Mouse (Mus musculus) gastrocnemius, postnatal 10 days (tissue): ENCODE data around the gene Acvr1b. TPM values are rescaled to one million over a fixed set of nuclear protein-coding genes. Genes with fewer than 3 reads are reported as not detected.

Source experiments
- DNase-seq: peaks from one replicate; pipeline ENCODE4 v3.0.0; 2021; ENCODE audit warnings: mixed read lengths
- total RNA-seq, 2 experiments: library from RNA; stranded (reverse); gene quantifications; 2 replicates each; pipeline ENCODE4 v1.2.3; 2021

The Acvr1b gene
- total RNA-seq, 2 experiments from 2014 or later: 21.7 to 22.4 TPM

- DNase-seq: no peak
Measured at GRCm38 (mm10) chr15:101146100-101146965, 27.5 kb upstream of the Acvr1b start.

- DNase-seq: no peak
Measured at GRCm38 (mm10) chr15:101147115-101147909, 26.6 kb upstream of the Acvr1b start.

DNA sequence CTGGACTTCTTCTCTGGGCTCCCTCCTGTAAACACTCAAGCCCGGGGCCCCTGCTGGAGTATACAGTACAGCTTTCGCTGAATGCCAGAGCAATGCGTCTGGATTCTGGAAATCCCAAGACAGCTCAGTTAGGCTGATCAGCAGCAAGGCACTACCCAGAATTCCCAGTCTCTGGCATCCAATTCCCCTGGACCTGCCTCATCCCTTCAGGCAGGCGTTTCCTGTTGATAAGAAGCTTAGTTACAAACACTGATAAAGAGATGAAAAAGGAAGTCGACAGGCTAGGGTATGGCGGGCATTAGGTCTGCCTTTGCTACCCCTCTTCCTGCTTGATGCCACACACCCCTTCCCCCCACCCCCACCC lies 26.0 kb upstream of the Acvr1b start:
- DNase-seq: no peak

- no peak for DNase-seq
Measured at GRCm38 (mm10) chr15:101148604-101149003, 25.3 kb upstream of the Acvr1b start.

DNA sequence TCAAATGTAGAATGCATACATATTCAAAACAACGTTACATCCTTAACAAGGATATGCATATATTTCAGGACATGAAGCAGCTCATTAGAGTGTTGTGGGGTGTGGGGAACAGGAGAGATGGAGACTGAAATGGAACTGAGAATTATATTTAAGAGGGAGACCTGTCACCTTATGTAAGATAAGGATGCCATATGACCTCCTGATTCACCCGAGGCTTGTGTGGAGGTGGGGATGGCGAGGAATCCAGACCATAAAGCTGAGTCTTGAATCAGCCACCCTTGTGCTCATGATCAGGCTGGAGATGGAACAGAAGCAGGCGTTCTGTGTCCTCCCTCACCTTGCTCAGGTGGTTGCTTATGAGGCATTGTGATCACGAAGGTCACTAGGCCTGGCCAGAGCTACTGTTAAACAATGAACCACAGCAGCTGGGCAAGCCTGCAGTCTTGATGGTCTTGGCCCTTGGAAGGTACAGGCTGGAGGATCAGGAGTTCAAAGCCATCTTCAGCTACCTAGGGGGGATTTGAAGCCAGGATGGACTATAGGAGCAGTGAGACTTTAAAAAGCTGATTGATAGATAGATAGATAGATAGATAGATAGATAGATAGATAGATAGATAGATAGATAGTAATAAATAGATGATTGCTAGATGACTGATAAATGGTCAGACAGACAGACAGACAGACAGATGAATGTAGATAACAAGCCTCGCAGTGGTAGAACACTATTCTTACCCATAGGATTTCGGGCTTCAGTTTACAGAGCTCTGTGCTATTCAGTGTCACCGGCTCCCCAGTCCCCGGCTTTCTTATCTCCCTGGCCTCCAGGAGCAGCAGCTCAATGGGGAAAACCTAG lies 22.2 kb upstream of the Acvr1b start:
- DNase-seq: no peak

- DNase-seq: no peak
Measured at GRCm38 (mm10) chr15:101154700-101155616, 18.9 kb upstream of the Acvr1b start.

- DNase-seq: no peak
Measured at GRCm38 (mm10) chr15:101160128-101160527, 13.7 kb upstream of the Acvr1b start.

DNA sequence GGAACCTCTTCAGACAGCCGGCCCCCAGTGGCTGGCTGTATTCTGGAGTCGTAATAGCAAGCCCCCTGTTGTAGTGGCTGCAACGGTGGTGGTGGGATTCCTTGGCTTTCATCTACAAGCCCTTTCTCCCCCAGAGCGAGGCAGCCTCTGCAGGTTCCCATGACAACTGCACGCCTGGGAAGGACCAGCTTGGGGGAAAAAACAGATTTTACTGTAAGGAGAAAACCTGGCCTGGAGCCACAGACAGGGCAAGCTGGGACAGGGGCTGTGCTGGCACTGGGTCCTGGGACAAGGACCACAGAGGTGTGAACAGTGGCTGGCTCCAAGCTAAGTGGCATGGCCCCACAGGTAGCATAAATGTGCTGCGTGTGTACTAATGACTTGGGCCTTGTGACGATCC lies 13.3 kb upstream of the Acvr1b start:
- no peak for DNase-seq

- DNase-seq: no peak
Measured at GRCm38 (mm10) chr15:101161534-101161933, 12.3 kb upstream of the Acvr1b start.

- DNase-seq: peak; percentile 24
Measured at GRCm38 (mm10) chr15:101163056-101163458, 10.8 kb upstream of the Acvr1b start.

DNA sequence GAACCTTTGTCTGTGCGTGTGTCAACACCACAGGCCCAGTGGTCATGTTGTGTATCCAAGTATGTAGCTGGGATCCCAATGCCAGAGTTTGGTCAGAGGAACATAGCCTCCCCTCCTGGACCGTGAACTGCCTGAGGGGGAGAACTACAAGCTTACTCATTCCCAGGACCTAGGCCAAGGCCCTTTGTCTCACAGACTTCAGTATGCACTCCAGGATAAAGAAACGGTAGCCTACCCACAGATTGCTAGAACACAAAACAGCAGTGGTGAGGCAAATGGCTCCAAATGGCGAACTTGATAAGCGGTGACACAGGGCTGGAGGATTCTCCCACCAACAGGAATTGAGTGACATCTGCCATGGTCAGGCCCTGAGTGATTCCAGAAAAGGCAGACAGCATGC lies 10.0 kb upstream of the Acvr1b start:
- no peak for DNase-seq

DNA sequence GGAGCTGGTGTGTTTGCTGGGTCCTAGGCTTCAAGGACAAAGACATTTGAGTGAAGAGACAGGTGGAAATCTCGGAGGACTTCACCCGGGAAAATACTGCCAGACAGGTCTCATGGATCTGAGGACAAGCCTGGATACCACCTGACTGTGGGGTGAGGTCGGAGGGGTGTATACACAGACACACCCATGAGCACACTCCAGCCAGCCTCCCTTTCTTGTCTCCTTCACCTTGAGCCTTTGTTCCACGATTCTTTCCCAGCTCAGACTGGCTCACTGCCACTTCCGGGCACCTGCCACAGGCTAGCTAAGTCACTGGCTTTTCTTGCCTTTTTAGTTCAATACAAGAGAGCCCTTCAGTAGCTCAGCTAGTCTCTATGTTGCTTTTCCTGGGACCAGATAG lies 9.6 kb upstream of the Acvr1b start:
- DNase-seq: no peak

- DNase-seq: no peak
Measured at GRCm38 (mm10) chr15:101165658-101166437, 8.0 kb upstream of the Acvr1b start.

DNA sequence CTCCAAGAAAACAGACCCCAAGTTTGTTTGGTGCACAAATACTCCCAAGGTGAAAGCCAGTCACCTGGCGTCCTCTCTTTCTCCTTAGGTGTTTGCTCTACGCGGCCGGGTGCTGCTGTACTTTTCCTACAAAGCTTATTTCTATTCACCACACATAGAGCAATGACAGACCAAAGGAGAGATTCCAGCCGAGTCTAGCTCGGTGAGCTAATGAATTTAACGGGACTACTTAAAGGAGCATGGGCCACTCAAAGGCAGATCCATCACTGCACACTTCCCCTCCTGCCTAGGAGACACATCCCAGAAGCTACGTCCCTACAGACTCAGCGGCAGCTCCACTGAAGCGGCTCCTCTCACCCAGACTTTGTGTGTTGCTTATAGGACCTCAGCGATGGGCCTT lies 6.3 kb upstream of the Acvr1b start:
- no peak for DNase-seq

DNA sequence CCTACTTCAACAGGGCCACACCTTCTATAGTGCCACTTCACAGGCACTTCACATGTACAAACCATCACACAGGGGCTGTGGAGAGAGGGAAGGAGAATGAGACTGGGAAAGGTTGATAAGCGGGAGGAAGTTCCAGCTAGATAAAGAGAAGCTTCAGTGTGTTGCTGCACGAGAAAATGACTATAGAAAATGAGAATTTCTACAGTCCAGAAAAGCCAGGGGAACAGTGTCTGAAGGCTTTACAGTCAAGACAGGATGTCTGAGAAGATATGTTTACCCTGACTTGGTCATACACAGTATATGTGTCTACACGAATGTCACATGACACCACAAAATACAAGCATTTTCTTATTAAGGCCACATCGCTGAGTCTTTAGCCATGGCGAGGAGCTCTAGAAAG lies 4.0 kb upstream of the Acvr1b start:
- no peak for DNase-seq

GRCm38 (mm10) chr15:101170413-101170980 lies 3.4 kb upstream of the Acvr1b start:
- no peak for DNase-seq

DNA sequence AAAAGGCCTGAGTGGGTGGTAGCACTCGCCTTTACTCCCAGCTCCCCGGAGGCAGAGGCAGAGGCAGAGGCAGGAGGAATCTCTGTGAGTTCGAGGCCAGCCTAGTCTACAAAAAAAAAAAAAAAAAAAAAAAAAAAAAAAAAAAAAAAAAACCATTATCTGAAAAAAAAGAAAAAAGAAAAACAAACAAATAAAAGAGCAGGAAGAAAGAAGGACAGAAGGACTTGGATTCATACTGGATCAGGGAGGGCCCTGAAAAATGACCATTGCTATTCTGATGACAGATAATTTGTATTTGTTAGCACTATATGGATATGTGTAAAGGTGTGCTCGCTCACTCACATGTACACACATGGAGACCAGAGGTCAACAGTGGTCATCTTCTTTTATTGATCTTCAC lies 2.6 kb upstream of the Acvr1b start:
- no peak for DNase-seq

GRCm38 (mm10) chr15:101172016-101172415 lies 1.9 kb upstream of the Acvr1b start:
- no peak for DNase-seq

DNA sequence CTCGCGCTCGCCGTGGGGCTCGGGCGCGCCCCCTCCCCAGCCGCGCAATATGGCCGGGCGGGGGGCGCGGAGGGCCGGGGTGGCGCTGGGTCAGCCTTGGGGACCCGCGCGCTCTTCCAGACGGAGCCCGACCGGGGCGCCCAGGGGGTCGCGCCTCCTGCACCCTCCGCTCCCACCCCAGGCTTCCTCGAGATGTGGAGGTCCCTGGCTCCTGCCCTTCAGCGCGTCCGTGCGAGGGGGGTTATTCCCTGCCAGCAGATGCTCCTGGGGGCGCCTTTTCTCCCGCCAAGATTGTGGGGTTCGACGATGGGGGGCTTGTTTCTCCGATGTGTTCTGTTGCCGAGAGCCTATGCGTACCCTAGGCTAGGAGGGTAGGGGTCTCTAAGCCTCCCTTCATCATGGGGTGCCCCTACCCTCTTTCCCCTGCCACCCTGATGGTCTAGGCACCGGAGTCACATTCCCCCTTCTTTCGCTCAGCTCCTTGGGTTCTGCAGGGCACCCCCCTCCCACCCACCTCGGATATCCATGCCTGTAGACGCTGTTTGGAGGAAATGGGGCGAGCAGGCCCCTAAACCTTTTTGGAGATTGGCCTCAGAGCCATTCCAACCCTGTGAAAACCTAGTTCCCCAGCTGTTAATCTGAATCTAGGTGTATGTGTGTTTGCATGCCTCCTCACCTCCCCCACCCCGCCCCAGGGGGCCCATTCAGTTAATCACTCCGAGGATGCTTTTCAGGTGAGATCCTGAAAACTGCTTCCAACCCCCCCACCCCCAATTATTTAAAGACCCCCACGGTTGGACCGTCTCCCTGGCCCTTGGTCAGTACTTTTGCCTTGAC lies 645 bp downstream of the Acvr1b start:
- peak; percentile 26 for DNase-seq
